Mouse (Mus musculus) neural tube, embryonic 15.5 days (tissue): ENCODE results near the gene Lbx2. TPM values are rescaled to one million over a fixed set of nuclear protein-coding genes. Genes with fewer than 3 reads are reported as not detected.

Source experiments
- ATAC-seq: fragments of 200-750 bp; cut with Nextera tagmentation; 2 replicates; pipeline ENCODE4 v1.8.0; 2017; ENCODE audit warnings: mild to moderate bottlenecking, moderate TSS enrichment, moderate library complexity; ENCODE audit not compliant: low FRiP score
- H3K27ac ChIP-seq: fragments of 300-500 bp; sonication (generic); replicated peaks from 2 replicates; pipeline ENCODE4 v1.5.1; 2015; ENCODE audit warnings: mild to moderate bottlenecking, inconsistent platforms
- H3K27me3 ChIP-seq: fragments of 300-500 bp; sonication (generic); replicated peaks from 2 replicates; pipeline ENCODE4 v1.6.1; 2015; ENCODE audit warnings: inconsistent platforms
- H3K36me3 ChIP-seq: fragments of 300-500 bp; sonication (generic); 2 replicates; pipeline ENCODE4 v1.6.1; 2015; ENCODE audit warnings: inconsistent platforms
- H3K4me1 ChIP-seq: fragments of 300-500 bp; sonication (generic); 2 replicates; pipeline ENCODE4 v1.6.1; 2015; ENCODE audit warnings: inconsistent platforms
- H3K4me2 ChIP-seq: fragments of 300-500 bp; sonication (generic); 2 replicates; pipeline ENCODE4 v1.6.1; 2015; ENCODE audit warnings: inconsistent platforms, mild to moderate bottlenecking, moderate library complexity
- H3K4me3 ChIP-seq: fragments of 300-500 bp; sonication (generic); replicated peaks from 2 replicates; pipeline ENCODE4 v1.5.1; 2015; ENCODE audit warnings: mild to moderate bottlenecking, inconsistent platforms
- H3K9ac ChIP-seq: fragments of 300-500 bp; sonication (generic); replicated peaks from 2 replicates; pipeline ENCODE4 v1.6.1; 2015; ENCODE audit warnings: mild to moderate bottlenecking, inconsistent platforms
- H3K9me3 ChIP-seq: fragments of 300-500 bp; sonication (generic); replicated peaks from 2 replicates; pipeline ENCODE4 v1.6.1; 2016; ENCODE audit warnings: inconsistent platforms
- WGBS: fragments of 180-500 bp; shearing (Covaris S2); methylation state at CpG from one replicate; pipeline ENCODE4 v1.1.7; 2015; ENCODE audit warnings: mixed read lengths; 5-methylcytosine and 5-hydroxymethylcytosine counted together
- polyA plus RNA-seq: library from polyadenylated mRNA; unstranded; fragments of >200 nt; fragmentation: Nextera tagmentation; extraction: Ambion mirVana; gene quantifications from 2 replicates; pipeline ENCODE4 v1.2.1, GENCODE M21; 2015

The Lbx2 gene
- polyA plus RNA-seq, 1 experiment from 2014 or later = 0.32 TPM

DNA sequence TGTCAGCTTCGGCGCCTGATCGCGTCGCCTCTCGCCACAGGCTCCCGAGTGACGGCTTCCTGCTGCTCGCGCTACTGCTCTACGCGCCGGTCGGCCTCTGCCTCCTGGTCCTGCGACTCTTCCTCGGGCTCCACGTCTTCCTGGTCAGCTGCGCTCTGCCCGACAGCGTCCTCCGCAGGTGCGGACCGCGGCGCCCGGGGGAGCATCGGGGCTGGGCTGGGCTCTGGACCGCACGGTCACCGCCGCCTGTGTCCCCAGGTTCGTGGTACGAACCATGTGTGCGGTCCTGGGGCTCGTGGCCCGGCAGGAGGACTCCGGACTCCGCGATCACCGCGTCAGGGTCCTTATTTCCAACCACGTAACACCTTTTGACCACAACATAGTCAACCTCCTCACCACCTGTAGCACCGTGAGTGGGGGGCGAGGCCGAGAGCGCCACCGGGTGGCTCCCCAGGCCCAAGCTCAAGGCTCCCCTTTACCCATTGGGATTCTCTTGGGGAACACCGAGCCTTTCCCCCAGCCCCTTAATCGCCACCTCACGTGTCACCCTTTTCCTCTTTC lies 31.2 kb upstream of the Lbx2 start, which contains the start of gene Htra2:
Htra2 (minus strand) TSS at position 403 of the 561 bp plus-strand sequence.
- WGBS = under 1% methylated on average over 45 of the region's 50 CpGs
- Histone ChIP-seq H3K4me1 (peaks cover 29% of the 10 kb centered on the region), H3K4me3 (peak within 1 kb of the TSS; percentile 67), H3K4me2 (peak within 1 kb of the TSS; percentile 90), H3K27me3 (no peaks in the 10 kb centered on the region), H3K27ac (peak within 1 kb of the TSS; percentile 85), H3K9me3 (no peaks in the 10 kb centered on the region), H3K9ac (peak within 1 kb of the TSS; percentile 76), H3K36me3 (peaks cover 29% of the 10 kb centered on the region)
- peak; percentile 45 for ATAC-seq

DNA sequence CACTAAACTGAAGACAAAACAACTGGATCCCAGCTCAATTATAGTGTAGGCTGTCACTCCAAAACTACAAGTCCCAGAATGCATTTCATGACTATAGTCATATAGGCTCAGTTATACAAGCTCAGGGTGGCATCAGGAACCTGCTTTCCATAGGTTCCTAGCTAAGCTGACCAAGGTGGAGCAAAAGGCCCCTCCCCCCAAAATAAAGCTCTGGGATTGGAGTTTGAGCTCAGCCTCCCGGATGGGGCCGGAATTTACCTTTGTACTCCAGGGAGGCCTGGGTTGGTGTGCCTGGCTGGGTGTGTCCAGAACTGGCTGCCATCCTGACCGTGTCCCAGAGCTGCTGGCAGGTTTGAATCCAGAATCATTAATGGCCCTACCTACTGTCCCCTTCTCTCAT lies 28.4 kb upstream of the Lbx2 start, which contains the start of gene Dqx1:
Dqx1 (plus strand) TSS at position 55 of the 400 bp plus-strand sequence.
- no peak within 1 kb of the TSS for H3K27ac ChIP-seq
- no peak for ATAC-seq
- peaks cover 23% of the 10 kb centered on the region for H3K4me1 ChIP-seq
- H3K9ac ChIP-seq = no peak within 1 kb of the TSS
- peaks cover 27% of the 10 kb centered on the region for H3K27me3 ChIP-seq
- H3K4me3 ChIP-seq = no peak within 1 kb of the TSS
- 64% methylated on average over 3 of the region's 3 CpGs for WGBS
- H3K9me3 ChIP-seq = no peaks in the 10 kb centered on the region
- H3K4me2 ChIP-seq = no peak within 1 kb of the TSS
- peaks cover 19% of the 10 kb centered on the region for H3K36me3 ChIP-seq

DNA sequence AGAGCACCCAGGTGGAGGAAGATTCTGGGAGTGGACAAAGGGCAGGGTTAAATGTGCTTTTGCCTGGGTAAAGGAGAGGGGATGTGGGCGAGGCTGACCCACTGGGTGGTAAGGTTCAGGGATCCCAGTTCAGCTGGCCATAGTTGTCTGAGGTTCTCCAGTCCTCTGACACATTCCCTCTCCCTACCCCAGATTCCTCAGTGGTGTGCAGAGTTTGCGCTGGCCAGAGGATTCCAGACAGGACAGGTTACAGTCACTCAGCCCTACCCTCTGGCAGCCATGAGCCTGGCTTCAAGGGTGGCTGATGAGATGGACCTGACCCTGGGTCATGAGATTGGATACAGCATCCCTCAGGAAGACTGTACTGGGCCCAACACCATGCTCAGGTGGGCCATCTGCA lies 27.4 kb upstream of the Lbx2 start:
- H3K36me3 ChIP-seq = peaks cover 19% of the 10 kb centered on the region

DNA sequence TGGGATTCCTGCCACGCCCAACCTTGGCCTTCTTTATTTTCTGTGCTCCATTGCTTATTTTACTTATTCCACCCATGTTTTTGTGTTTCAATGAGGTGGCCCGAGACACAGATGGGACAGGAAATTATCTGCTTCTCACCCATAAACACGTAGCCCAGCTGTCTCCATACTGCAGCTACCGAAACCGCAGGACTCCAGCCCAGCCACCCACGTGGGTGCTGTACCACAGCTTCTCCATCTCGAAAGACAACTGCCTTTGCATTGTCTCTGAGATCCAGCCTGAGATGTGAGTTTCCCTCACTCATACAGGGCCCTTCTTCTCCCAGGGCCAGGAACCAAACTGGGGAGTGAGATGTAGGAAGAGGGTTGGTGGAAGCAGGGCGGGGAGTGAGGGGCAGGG lies 20.2 kb upstream of the Lbx2 start:
- Histone ChIP-seq H3K36me3 (no peaks in the 10 kb centered on the region), H3K4me1 (peaks cover 20% of the 10 kb centered on the region), H3K9ac (no peak overlapping the region), H3K4me2 (no peak overlapping the region), H3K27ac (no peak overlapping the region), H3K9me3 (no peaks in the 10 kb centered on the region), H3K27me3 (peaks cover 94% of the 10 kb centered on the region), H3K4me3 (no peak overlapping the region)
- ATAC-seq = no peak
- WGBS = 45% methylated on average over 8 of the region's 8 CpGs

More for the DNA sequence above, 27.4 kb upstream of the Lbx2 start:
- Histone ChIP-seq H3K4me3 (no peak overlapping the region), H3K4me2 (no peak overlapping the region), H3K9ac (no peak overlapping the region), H3K9me3 (no peaks in the 10 kb centered on the region), H3K27ac (no peak overlapping the region), H3K27me3 (peaks cover 36% of the 10 kb centered on the region), H3K4me1 (peaks cover 15% of the 10 kb centered on the region)
- no peak for ATAC-seq
- WGBS = 85% methylated on average over 2 of the region's 2 CpGs

DNA sequence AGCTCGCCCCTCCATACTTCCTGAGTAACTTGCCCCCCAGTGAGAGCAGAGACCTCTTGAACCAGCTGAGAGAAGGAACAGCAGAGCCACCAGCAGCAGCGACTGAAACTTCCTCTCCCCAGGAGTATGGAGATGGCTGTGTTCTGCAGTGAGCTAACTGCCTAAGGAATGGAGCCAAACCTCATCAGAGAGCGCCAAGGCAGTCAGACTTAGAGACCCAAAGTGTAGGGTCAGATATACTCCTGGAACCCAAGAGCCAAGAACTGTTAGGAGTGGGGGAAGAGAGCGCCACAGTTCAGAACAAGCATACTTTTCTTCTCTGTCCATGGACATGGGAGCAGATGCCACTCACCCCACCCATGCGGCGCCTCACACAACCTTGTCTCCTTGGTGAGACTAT lies 19.7 kb upstream of the Lbx2 start:
- Histone ChIP-seq H3K9me3 (no peaks in the 10 kb centered on the region), H3K4me2 (no peak overlapping the region), H3K4me3 (no peak overlapping the region), H3K9ac (no peak overlapping the region), H3K4me1 (peaks cover 24% of the 10 kb centered on the region), H3K36me3 (no peaks in the 10 kb centered on the region), H3K27me3 (peaks cover 94% of the 10 kb centered on the region), H3K27ac (no peak overlapping the region)
- no peak for ATAC-seq
- 43% methylated on average over 6 of the region's 6 CpGs for WGBS

DNA sequence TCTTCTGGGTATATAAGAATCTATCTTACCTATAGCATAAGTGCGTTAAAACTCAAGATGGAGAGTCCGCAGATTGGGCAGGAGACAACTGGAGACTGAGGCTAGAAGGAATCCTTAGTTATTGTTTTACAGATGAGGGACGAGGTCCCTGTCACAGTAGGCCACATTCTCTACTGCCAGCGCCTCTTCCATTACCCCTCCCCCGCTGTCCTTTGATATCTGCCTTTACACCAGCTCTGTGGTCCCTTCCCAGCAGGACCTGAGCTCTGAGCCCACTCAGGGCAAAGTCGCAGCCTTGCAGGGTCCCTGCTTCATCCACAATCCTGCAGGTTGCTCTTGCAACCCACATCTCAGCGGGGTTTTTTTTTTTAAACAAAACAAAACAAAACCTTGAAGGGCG lies 17.9 kb upstream of the Lbx2 start:
- no peak for ATAC-seq
- H3K4me1 ChIP-seq = peaks cover 24% of the 10 kb centered on the region
- no peak overlapping the region for H3K9ac ChIP-seq
- H3K27me3 ChIP-seq = peaks cover 94% of the 10 kb centered on the region
- no peak overlapping the region; the same call in 1 of the 2 replicates for H3K4me2 ChIP-seq
- no peaks in the 10 kb centered on the region for H3K9me3 ChIP-seq
- 4% methylated on average over 8 of the region's 8 CpGs for WGBS
- no peak overlapping the region for H3K4me3 ChIP-seq
- no peak overlapping the region for H3K27ac ChIP-seq
- no peaks in the 10 kb centered on the region for H3K36me3 ChIP-seq

DNA sequence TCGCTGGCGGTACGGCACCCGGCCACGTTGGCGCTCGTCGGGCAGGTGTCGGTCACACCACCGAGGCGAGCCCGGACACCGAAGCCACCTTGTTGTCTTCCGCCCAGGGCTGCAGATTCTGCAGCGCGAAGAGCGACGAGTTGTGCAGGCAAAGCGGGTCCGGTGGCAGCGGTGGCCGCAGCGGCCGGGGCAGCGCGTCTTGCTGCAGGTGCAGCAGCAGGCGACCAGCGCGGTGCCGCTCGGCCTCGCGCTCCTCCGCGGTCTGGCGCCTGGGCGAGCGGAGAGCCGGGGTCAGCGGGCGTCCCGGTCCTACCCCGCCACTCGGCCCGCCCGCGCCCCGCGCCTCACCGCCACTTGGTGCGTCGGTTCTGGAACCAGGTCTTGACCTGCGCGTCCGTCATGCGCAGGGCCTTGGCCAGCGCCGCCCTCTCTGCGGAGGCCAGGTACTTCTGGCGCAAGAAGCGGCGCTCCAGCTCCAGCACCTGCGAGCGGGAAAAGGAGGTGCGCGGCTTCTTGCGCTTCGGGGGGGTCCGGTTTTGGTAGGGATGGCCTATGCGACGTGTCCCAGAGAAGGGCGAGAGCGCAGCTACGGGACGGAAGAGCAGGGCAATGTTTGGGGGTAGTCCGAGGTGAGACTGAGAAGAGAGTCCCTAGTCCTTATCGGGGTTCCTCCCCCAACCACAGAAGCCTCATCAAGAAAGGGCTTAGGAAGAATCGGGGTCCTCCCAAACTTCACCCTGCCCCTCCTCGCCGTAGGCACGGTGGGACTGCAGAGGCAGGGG lies 17.3 kb upstream of the Lbx2 start:
- H3K36me3 ChIP-seq = no peaks in the 10 kb centered on the region
- ATAC-seq = no peak
- H3K4me1 ChIP-seq = peaks cover 24% of the 10 kb centered on the region
- H3K4me2 ChIP-seq = peak overlapping the region; percentile 42
- H3K27me3 ChIP-seq = peaks cover 93% of the 10 kb centered on the region
- no peak overlapping the region for H3K9ac ChIP-seq
- H3K9me3 ChIP-seq = no peaks in the 10 kb centered on the region
- no peak overlapping the region for H3K27ac ChIP-seq
- under 1% methylated on average over 81 of the region's 81 CpGs for WGBS
- peak overlapping the region; percentile 26 for H3K4me3 ChIP-seq

DNA sequence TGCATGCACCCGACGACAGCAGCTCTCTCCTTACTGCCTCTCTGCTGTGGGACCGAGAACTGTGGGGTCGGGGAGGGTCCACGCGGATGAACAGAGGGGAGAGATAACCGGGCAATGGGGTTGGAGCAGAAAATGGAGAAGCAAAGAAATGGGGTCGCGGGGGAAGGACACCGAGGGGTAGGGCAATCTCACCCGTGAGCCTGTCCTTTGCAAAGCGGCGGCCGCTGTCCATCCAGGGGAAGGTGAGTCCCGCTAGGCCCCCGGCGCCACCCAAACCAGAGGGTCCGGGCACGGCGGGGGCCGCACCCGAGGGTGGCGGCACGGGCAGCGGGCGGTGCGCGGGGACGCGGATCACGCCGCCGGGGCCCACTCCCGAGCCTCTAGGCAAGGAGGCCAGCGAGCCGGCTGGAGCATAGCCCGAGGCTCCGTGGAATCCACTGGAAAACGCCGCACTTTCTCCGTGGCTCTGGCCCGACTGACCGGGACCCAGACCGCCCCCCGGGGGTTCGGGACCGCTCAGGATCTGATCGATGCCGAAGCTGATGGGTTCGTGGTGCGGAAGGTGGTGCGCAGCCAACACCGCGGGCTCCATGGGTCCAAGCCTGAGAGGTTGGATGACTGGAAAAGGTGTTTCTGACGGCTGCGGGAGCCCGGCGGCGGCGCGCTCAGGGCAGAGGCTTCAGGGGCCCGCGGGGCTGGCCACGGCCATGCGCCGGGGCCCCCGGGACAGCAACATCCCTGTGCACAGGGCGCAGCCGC lies 16.5 kb upstream of the Lbx2 start:
- Histone ChIP-seq H3K4me3 (peak overlapping the region; percentile 26), H3K4me1 (peaks cover 24% of the 10 kb centered on the region), H3K27me3 (peaks cover 93% of the 10 kb centered on the region), H3K36me3 (no peaks in the 10 kb centered on the region), H3K4me2 (peak overlapping the region; percentile 23), H3K9me3 (no peaks in the 10 kb centered on the region), H3K27ac (no peak overlapping the region), H3K9ac (no peak overlapping the region)
- WGBS = under 1% methylated on average over 68 of the region's 69 CpGs
- ATAC-seq = peak; percentile 35; the same call in 1 of the 2 replicates

DNA sequence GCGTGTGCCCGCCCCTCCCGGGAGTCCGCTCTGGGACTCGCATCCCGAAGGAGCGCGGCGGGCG lies 16.1 kb upstream of the Lbx2 start, which contains the start of gene Tlx2:
Tlx2 (minus strand) TSS at position 47 of the 64 bp plus-strand sequence.
- Histone ChIP-seq H3K4me2 (peak within 1 kb of the TSS; percentile 42), H3K9ac (no peak within 1 kb of the TSS), H3K27ac (no peak within 1 kb of the TSS), H3K27me3 (peaks cover 93% of the 10 kb centered on the region), H3K9me3 (no peaks in the 10 kb centered on the region), H3K4me1 (peaks cover 24% of the 10 kb centered on the region), H3K36me3 (no peaks in the 10 kb centered on the region), H3K4me3 (peak within 1 kb of the TSS; percentile 26)
- no peak for ATAC-seq
- WGBS = 2% methylated on average over 10 of the region's 10 CpGs

DNA sequence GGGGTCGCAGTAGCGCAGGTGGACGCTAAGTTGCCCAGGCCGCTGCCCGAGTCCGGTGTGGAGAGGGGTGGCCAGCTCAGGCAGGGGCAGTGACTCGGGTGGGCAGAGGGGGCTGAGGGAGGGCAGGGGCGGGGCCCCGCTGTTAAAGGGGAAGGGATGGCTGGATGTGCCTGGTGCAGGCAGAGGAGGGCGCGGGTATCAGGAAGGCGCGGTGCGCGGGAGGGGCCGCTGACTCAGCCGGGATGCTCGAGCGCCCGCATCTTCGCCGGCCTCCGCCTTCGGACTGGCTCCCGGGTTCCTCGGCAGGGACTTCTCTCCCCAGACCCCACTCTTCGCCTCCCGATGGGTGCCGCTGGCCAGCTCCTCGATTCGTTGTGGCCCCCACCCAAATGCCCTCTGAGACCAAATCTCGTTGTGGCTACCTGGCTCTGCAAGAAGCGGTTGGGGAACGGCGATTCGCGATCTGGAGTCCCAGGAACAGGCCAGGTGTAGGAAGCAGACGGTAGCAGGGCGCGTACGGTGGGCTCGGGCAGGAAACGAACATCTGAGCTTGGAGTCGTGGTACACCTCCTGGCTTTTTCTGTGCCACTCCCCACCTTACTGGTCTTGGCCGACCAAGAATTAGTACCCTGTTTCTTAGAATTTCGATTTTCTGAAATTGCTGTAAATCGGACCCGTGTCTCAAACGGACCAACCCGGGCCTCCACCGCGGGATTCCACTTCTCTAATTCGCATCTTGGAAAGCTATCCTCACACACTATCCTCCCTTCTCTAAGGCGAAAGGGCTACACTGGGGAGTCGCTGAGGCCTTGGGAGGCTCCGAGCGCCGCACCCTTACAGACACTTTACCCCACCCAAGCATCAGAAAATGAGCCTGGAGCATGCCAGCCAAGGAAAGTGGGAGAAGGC lies 15.6 kb upstream of the Lbx2 start:
- Histone ChIP-seq H3K9me3 (no peaks in the 10 kb centered on the region), H3K4me3 (peak overlapping the region; percentile 26), H3K4me2 (peak overlapping the region; percentile 23), H3K36me3 (no peaks in the 10 kb centered on the region), H3K9ac (no peak overlapping the region), H3K27me3 (peaks cover 93% of the 10 kb centered on the region), H3K27ac (no peak overlapping the region), H3K4me1 (peaks cover 24% of the 10 kb centered on the region)
- peak; percentile 19; the same call in 1 of the 2 replicates for ATAC-seq
- 1% methylated on average over 53 of the region's 58 CpGs for WGBS

DNA sequence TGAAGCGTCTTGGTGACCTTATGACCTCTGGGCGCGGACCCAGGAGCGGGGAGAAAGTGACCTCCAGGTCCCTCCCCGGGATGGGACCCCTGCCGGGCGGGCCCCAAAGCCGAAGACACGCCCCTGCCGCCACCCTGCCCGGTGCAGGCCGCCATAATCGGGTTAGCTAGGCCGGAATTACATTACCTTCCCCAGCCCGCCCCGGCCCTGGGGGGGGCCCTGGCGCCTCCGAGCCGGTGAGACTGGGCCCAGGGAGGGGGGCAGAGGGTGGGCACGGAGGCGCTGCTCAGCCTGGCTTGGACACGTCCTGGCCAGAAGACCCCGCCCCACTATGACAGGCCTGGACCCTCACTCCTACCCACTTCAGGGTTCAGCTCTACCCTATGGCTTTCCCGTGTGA lies 14.9 kb upstream of the Lbx2 start:
- Histone ChIP-seq H3K27me3 (peaks cover 93% of the 10 kb centered on the region), H3K9me3 (no peaks in the 10 kb centered on the region), H3K4me3 (no peak overlapping the region; the same call in 1 of the 2 replicates), H3K27ac (no peak overlapping the region), H3K36me3 (no peaks in the 10 kb centered on the region), H3K9ac (no peak overlapping the region), H3K4me1 (peaks cover 24% of the 10 kb centered on the region), H3K4me2 (no peak overlapping the region)
- ATAC-seq = peak; percentile 35; the same call in 1 of the 2 replicates
- WGBS = under 1% methylated on average over 24 of the region's 24 CpGs
